Mouse (Mus musculus) megakaryocyte-erythroid progenitor cell, adult 5 weeks (primary cell): ENCODE measurements around the gene Zfp683. TPM values are rescaled to one million over a fixed set of nuclear protein-coding genes. Genes with fewer than 3 reads are reported as not detected.

Experiments used
- polyA plus RNA-seq: library from polyadenylated mRNA; stranded (reverse); fragments of >175 nt; gene quantifications from 2 replicates; pipeline ENCODE4 v1.2.3, GENCODE M21; 2012

Gene Zfp683
- 0.15 TPM in 1 of 2 replicates, not detected in the other for polyA plus RNA-seq

DNA sequence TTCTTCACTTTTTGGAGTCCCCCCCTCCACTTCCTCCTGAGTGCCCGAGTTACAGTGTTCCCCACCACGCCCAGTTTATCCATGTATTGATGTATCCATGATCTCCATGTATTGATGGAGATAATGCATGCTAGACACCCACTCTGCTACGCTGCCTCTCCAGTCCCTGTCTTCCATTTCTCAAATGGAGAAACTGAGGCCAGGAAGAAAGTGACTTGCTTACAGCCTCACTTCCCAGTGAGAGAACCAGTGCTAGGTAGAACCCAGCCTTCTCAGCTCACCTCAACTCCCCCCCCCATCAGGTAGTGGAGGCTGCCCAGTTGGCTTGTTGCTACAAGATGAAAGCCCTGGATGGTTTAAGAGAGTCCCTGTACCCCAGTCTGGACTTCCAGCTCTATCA lies at the start of gene Zfp683:
Zfp683 (plus strand) TSS at position 301 of the 400 bp plus-strand sequence.

GRCm38 (mm10) chr4:134018779-134019145 lies 34.9 kb upstream of the Zfp683 start, which contains the start of gene Lin28a:
TSS of gene Lin28a (minus strand) at chr4:134018841.

DNA sequence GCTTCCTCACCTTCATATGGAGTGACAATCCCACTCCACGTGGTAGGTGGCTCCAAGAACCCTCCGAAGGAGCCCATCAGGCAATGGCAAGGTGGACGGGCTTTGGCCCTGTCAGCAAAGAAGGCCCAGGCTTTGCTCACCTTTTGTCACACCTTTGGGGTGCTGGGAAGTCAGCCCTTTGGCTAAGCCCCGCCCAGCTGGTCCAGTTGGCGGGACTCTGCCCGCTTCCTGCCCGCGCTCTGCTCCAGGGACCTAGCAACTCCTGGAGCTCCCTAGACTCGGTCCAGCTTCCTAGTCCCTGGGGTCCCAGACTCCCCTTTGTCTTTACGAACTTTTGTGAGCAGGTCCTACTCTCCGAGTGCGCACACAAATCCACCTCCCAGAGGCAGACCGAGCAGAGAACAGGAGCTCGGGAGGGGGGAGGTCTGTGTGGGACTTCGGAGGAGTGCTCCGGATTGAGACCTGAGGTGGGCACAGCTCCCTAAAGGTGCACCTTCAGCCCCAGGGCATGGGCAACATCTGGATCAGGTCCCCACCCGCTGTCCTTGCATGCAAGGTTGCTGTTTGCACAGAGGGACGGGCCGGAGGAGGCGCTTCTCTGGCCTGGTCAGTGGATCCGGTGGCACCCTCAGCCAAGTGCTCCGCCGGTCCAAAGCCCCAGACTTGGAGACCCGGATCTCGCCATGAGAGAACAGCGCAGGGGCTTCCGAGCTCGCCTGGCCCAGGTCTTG lies 6.7 kb downstream of the Zfp683 start, which contains the start of gene Crybg2:
Crybg2 (plus strand) TSS at position 681 of the 731 bp plus-strand sequence.

GRCm38 (mm10) chr4:134094923-134095547 lies 41.4 kb downstream of the Zfp683 start, which contains the start of gene Cd52:
TSS of gene Cd52 (minus strand) at chr4:134095082.

DNA sequence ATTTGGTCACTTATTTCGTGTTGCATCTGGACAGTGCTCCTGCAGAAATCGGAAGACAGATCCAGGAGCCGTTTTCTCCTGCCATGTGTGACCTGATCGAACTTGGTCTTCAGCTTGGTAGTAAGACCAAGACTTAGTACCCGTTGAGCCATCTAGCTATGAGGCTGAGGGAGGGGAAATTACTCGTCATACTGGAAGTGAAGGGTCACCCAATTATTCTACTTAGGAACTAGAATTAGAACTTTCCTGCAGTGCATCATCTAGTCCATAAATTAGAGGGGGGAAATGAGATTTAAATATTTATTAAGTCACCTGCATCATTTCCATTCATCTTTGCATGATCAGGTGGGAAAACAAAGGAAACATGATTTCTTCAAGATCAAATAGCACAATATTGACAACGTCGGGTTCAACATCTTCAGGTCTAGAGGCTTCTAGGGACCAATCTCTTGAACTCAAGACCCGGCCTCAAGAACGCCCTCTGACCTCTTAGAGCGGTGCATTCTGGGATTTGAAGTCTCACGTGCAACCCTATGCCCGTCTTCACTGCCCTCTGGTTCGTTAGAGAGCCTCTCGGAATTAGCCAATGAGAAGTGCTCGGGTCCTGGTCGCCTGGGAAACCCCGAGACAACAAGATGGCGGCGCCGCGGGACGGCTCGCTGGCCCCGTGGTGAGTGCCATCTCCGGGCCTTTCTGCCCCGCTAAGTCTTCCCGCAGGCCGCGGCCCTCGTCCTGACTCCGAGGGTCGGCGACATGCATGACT lies 48.5 kb downstream of the Zfp683 start, which contains the start of gene Ubxn11:
Ubxn11 (plus strand) TSS at position 592 of the 763 bp plus-strand sequence.

Other genes with a start within 250 kb of the Zfp683 start
- 149 and 205 TPM in 2 replicates for gene Rps6ka1, start 166.0 kb upstream of the Zfp683 start, polyA plus RNA-seq
- 2,484 and 2,821 TPM in 2 replicates for gene Hmgn2, start 85.2 kb upstream of the Zfp683 start, polyA plus RNA-seq
- gene Dhdds, start 52.9 kb upstream of the Zfp683 start, polyA plus RNA-seq = 24.5 and 27.5 TPM in 2 replicates
- 0.30 and 0.51 TPM in 2 replicates for gene Lin28a, start 35.0 kb upstream of the Zfp683 start, polyA plus RNA-seq
- 1.4 and 2.4 TPM in 2 replicates for gene Crybg2, start 7.0 kb downstream of the Zfp683 start, polyA plus RNA-seq
- gene Cd52, start 41.2 kb downstream of the Zfp683 start, polyA plus RNA-seq = 131 and 232 TPM in 2 replicates
- gene Ubxn11, start 48.7 kb downstream of the Zfp683 start, polyA plus RNA-seq = 33.5 and 39.3 TPM in 2 replicates
- 886 and 1,036 TPM in 2 replicates for gene Sh3bgrl3, start 75.0 kb downstream of the Zfp683 start, polyA plus RNA-seq
- 41.4 and 47.6 TPM in 2 replicates for gene Cep85, start 133.3 kb downstream of the Zfp683 start, polyA plus RNA-seq
- gene Gm7534, start 149.2 kb downstream of the Zfp683 start, polyA plus RNA-seq = not detected in 2 replicates
- not detected in 2 replicates for gene Catsper4, start 173.5 kb downstream of the Zfp683 start, polyA plus RNA-seq
- 0.23 and 0.50 TPM in 2 replicates for gene Cnksr1, start 184.6 kb downstream of the Zfp683 start, polyA plus RNA-seq
- gene E130218I03Rik, start 189.8 kb downstream of the Zfp683 start, polyA plus RNA-seq = 0.10 and 0.25 TPM in 2 replicates
- 60.4 and 65.0 TPM in 2 replicates for gene Zfp593, start 191.8 kb downstream of the Zfp683 start, polyA plus RNA-seq
- not detected in 2 replicates for gene Gm30191, start 193.1 kb downstream of the Zfp683 start, polyA plus RNA-seq
- gene Grrp1, start 200.3 kb downstream of the Zfp683 start, polyA plus RNA-seq = 0.43 and 0.83 TPM in 2 replicates
- 1.9 and 3.0 TPM in 2 replicates for gene Pdik1l, start 234.1 kb downstream of the Zfp683 start, polyA plus RNA-seq